Mouse (Mus musculus): ENCODE measurements at regions not wholly inside any gene's neighbourhood (a gene's known extent, or its start where the extent isn't known, plus 50 kb on each side); places are given as distances from the start of the nearest gene placed in this dataset.

DNA sequence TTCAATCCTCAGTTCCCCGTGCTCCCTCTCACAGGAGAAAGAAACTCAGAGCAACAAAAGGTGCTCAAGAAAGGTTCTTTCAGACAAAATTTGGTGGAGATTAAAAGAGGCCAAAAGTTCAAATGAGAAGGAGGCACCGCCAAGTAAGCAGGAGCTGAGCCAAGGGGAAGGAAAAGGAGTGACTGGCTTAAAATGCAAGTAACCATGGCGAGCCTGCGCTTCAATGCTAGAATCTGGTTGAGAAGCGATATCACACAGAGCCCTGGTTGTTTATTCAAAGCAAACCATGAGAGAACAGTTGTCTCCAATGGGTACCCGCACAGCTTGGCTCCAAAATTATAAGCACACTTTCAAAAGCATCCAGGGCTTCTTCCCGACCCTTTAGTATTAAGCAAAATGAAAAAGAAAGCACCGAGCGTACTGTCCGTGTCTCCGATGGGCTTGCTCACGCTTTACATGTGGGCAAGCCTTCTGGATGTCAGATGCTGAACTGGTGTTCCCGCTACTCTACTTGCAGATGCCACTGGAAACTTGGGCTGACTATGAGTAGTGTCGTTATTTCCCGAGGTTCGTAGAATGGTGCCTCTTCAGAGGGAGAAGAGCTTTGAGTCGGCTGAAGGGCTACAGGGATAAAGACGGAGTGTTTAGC is 552.9 kb upstream of the Id4 start:
- H3K79me2 ChIP-seq (replicated peaks; ENCODE audit: control insufficient read depth, extremely low read depth, insufficient read depth, poor library complexity, severe bottlenecking) = no peaks in the 10 kb centered on the region
- no peak overlapping the region for H3K27ac ChIP-seq (ENCODE audit: insufficient read depth, low read depth)
- TF ChIP-seq SMC3 (IDR thresholded peaks at IDR 0.05; ENCODE audit: low read depth, low read length) (no peak), IRF4 (IDR thresholded peaks at IDR 0.05; ENCODE audit: low read depth, low read length) (no peak), SIN3A (IDR thresholded peaks at IDR 0.05; ENCODE audit: low read length) (no peak), BHLHE40 (IDR thresholded peaks at IDR 0.05; ENCODE audit: low read depth, low read length) (no peak), RAD21 (IDR thresholded peaks at IDR 0.05; ENCODE audit: low read depth, low read length) (no peak), ELF1 (IDR thresholded peaks at IDR 0.05; ENCODE audit: low read depth, low read length) (no peak), MXI1 (IDR thresholded peaks at IDR 0.05; ENCODE audit: low read depth, low read length) (no peak), JUN (IDR thresholded peaks at IDR 0.05; ENCODE audit: insufficient read depth, low read depth, low read length) (no peak), MAX (IDR thresholded peaks at IDR 0.05; ENCODE audit: low read length) (no peak), UBTF (IDR thresholded peaks at IDR 0.05; ENCODE audit: low read depth, low read length) (no peak)
- H3K4me1 ChIP-seq (ENCODE audit: control insufficient read depth in 1 of 2, insufficient read depth in 2 of 2) = no peaks in the 10 kb centered on the region
- H3K9me3 ChIP-seq (replicated peaks; ENCODE audit: low read length) = peaks cover 77% of the 10 kb centered on the region
- dilution Hi-C loops (cut with MboI; ENCODE audit: extremely low pct_ligation_motif_present, extremely low pct_unique_long_range_greater_than_20kb, low sequenced_read_pairs) (no loop called here), in situ Hi-C loops (cut with MboI; ENCODE audit: low pct_ligation_motif_present, low pct_unique_long_range_greater_than_20kb, low sequenced_read_pairs) (no loop called here)
- H3K4me3 ChIP-seq (replicated peaks in 1 of 3; ENCODE audit: low read depth in 2 of 3, low read length in 2 of 3, poor library complexity in 1 of 3) = no peak overlapping the region
- H3K4me2 ChIP-seq (ENCODE audit: insufficient read depth, low read depth, poor library complexity, severe bottlenecking) = no peak overlapping the region
- no peaks in the 10 kb centered on the region for H3K27me3 ChIP-seq (replicated peaks)
- DNase-seq (ENCODE audit: extremely low read depth) = no peak
- H3K36me3 ChIP-seq (replicated peaks in 1 of 2; ENCODE audit: control insufficient read depth in 1 of 2, insufficient read depth in 1 of 2, low read length in 1 of 2) = no peaks in the 10 kb centered on the region
- no peak overlapping the region for H3K9ac ChIP-seq (ENCODE audit: insufficient read depth, low read depth)

DNA sequence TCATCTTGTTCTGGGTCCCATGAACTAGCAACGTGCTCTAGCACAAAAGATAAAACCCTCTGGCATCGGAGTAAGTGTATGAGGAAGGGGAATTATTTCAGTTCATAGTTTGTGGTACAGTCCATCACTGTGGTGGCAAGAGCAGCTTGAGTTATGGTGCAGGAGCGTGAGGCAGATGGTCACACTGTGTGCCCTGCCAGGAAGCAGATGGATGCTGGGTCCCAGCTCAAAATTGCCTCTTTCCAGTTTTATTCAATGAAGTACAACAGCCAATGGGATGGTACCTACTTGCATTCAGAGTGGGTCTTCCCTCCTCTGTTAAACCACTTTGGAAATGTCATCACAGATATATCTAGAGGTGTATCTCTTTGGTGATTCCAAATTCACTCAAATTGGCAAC is 551.7 kb upstream of the Id4 start:
- no peak overlapping the region for H3K27ac ChIP-seq (ENCODE audit: insufficient read depth, low read depth)
- no peaks in the 10 kb centered on the region for H3K4me1 ChIP-seq (ENCODE audit: control insufficient read depth in 1 of 2, insufficient read depth in 2 of 2)
- no peak overlapping the region for H3K4me3 ChIP-seq (replicated peaks in 1 of 3; ENCODE audit: low read depth in 2 of 3, low read length in 2 of 3, poor library complexity in 1 of 3)
- H3K9ac ChIP-seq (ENCODE audit: insufficient read depth, low read depth) = no peak overlapping the region
- TF ChIP-seq USF1 (IDR thresholded peaks at IDR 0.05; ENCODE audit: low read depth, low read length) (no peak), MAX (IDR thresholded peaks at IDR 0.05; ENCODE audit: low read length) (no peak), TBP (conservative IDR thresholded peaks at IDR 0.05; ENCODE audit: low read depth, low read length) (no peak), SIN3A (IDR thresholded peaks at IDR 0.05; ENCODE audit: low read length) (no peak), NRF1 (IDR thresholded peaks at IDR 0.05; ENCODE audit: low read depth, low read length) (no peak), RAD21 (IDR thresholded peaks at IDR 0.05; ENCODE audit: low read depth, low read length) (no peak), HCFC1 (IDR thresholded peaks at IDR 0.05; ENCODE audit: low read depth, low read length) (no peak), ZNF384 (IDR thresholded peaks at IDR 0.05; ENCODE audit: low read depth, low read length) (no peak), MYC (IDR thresholded peaks at IDR 0.05; ENCODE audit: low read depth, low read length) (no peak), JUN (IDR thresholded peaks at IDR 0.05; ENCODE audit: insufficient read depth, low read depth, low read length) (no peak)
- DNase-seq (ENCODE audit: extremely low read depth) = no peak
- in situ Hi-C loops (cut with MboI; ENCODE audit: low pct_ligation_motif_present, low pct_unique_long_range_greater_than_20kb, low sequenced_read_pairs) = no loop called here
- no peaks in the 10 kb centered on the region for H3K27me3 ChIP-seq (replicated peaks)
- peaks cover 77% of the 10 kb centered on the region for H3K9me3 ChIP-seq (replicated peaks; ENCODE audit: low read length)
- H3K4me2 ChIP-seq (ENCODE audit: insufficient read depth, low read depth, poor library complexity, severe bottlenecking) = no peak overlapping the region
- dilution Hi-C loops (cut with MboI; ENCODE audit: extremely low pct_ligation_motif_present, extremely low pct_unique_long_range_greater_than_20kb, low sequenced_read_pairs) = no loop called here
- no peaks in the 10 kb centered on the region for H3K79me2 ChIP-seq (replicated peaks; ENCODE audit: control insufficient read depth, extremely low read depth, insufficient read depth, poor library complexity, severe bottlenecking)
- no peaks in the 10 kb centered on the region for H3K36me3 ChIP-seq (replicated peaks in 1 of 2; ENCODE audit: control insufficient read depth in 1 of 2, insufficient read depth in 1 of 2, low read length in 1 of 2)
